Mouse (Mus musculus) lung, postnatal 0 days (tissue): Measurements from ENCODE around the gene Kif11.

ENCODE experiments used
- CTCF ChIP-seq: IDR thresholded peaks from 2 replicates; pipeline ENCODE4 v1.5.1; 2016; ENCODE audit warnings: antibody characterized with exemption, mild to moderate bottlenecking
- EP300 ChIP-seq: IDR thresholded peaks from 2 replicates; pipeline ENCODE4 v1.6.1; 2016; ENCODE audit warnings: antibody characterized with exemption, mild to moderate bottlenecking, control low read depth

- TF ChIP-seq CTCF (no peak), EP300 (no peak)
Measured at GRCm38 (mm10) chr19:37440181-37440580, 64.0 kb downstream of the Kif11 start.
